In the genomic region with DNA sequence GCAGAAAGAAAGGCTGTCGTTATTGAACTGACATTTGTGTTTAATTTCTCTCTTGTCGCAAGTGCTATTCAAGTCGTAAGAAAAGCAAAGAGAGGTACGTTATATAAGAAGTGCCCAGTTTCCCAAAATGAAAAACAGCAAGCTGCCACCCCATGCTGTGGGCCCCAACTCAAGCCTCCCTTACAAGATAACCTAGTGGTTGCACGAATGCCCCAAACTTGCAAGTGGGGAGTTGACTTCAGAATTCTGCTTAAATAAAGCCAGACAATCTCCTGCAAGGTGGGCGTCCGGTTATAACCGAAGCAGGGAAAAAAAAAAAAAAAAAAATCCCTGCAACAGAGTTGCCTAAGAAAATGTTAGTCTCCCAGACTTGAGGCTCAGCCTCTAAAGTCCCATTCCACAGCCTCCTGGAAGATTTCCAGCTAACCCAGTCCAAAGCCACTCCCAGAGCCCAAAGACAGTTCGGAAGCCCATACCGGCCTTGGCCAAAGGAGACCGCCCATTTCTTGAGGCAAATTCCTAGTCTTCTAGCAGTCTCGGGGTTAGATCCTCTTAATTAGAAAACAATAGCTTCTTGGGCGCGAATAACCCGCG, we compare ENCODE assay signal across 10 mouse cellular contexts. TPM values are rescaled to one million over a fixed set of nuclear protein-coding genes. Genes with fewer than 3 reads are reported as not detected.
A peak's percentile ranks its signal among the peaks of the same experiment; 100 is the strongest.
DNase-seq lines count a peak whose midpoint lies in the region; ATAC-seq and TF ChIP-seq lines count a peak whose summit lies in the region.
"Had no signal": no experiment of that assay in that cellular context is flagged by ENCODE, and none has a peak within 500 bp of the region (broad histone marks: within the 10 kb centered on the region; RNA-seq: fewer than 3 reads in every experiment).

No protein-coding gene starts in this region.

- H3K4me1 ChIP-seq in lung, postnatal 0 days (ENCODE audit: insufficient read depth, low read depth, low read length): peaks cover 12% of the 10 kb centered on the region; the same call in 1 of the 2 replicates
- peaks cover 32% of the 10 kb centered on the region for H3K4me1 ChIP-seq in forebrain, embryonic 13.5 days
- H3K4me1 ChIP-seq in limb, embryonic 13.5 days: peaks cover 26% of the 10 kb centered on the region
- H3K4me1 ChIP-seq in stomach, embryonic 15.5 days: peaks cover 16% of the 10 kb centered on the region

- peak; percentile 52 for DNase-seq in lung, postnatal 0 days (ENCODE audit: low spot score)
- no peak for DNase-seq in lung, adult 18-20 months
- DNase-seq in left cerebral cortex, postnatal 14 days (ENCODE audit: low spot score in 2 of 2): no peak
- DNase-seq in adrenal gland, postnatal 4 days (ENCODE audit: low spot score in 2 of 2): no peak
- no peak for DNase-seq in gastrocnemius, postnatal 25 days
- DNase-seq: right cerebral cortex, postnatal 4 days had no signal

- H3K27me3 ChIP-seq in lung, postnatal 0 days (replicated peaks; ENCODE audit: insufficient read depth, low read length): peaks cover 38% of the 10 kb centered on the region
- H3K27me3 ChIP-seq in forebrain, embryonic 13.5 days: peaks cover 65% of the 10 kb centered on the region
- peaks cover 52% of the 10 kb centered on the region for H3K27me3 ChIP-seq in limb, embryonic 13.5 days
- peaks cover 43% of the 10 kb centered on the region for H3K27me3 ChIP-seq in stomach, embryonic 15.5 days (replicated peaks)

- 9% methylated on average over 16 of the region's 16 CpGs for WGBS in lung, postnatal 0 days
- WGBS in forebrain, embryonic 13.5 days: 3% methylated on average over 16 of the region's 16 CpGs
- WGBS in limb, embryonic 13.5 days: 3% methylated on average over 16 of the region's 16 CpGs
- 8% methylated on average over 16 of the region's 16 CpGs for WGBS in stomach, embryonic 15.5 days

- no peak for TF ChIP-seq CTCF in lung, postnatal 0 days (IDR thresholded peaks at IDR 0.05)

- intact Hi-C loops in left cerebral cortex, postnatal 14 days (cut with DNase I): loop anchor here (10.0 kb wide), 1 partner anchor 638 kb away; no protein-coding TSS in a partner anchor

- ATAC-seq in lung, postnatal 0 days: no peak
- ATAC-seq in forebrain, embryonic 13.5 days: no peak
- ATAC-seq in limb, embryonic 13.5 days (ENCODE audit: low FRiP score, low read depth): no peak
- no peak for ATAC-seq in stomach, embryonic 15.5 days (ENCODE audit: insufficient read depth, low FRiP score, low read depth)

- peak overlapping the region; percentile 54 for H3K4me2 ChIP-seq in lung, postnatal 0 days (replicated peaks; ENCODE audit: low read depth, low read length)
- H3K4me2 ChIP-seq in forebrain, embryonic 13.5 days: peak overlapping the region; percentile 65
- H3K4me2 ChIP-seq in limb, embryonic 13.5 days (replicated peaks): peak overlapping the region; percentile 90
- H3K4me2 ChIP-seq in stomach, embryonic 15.5 days: peak overlapping the region; percentile 90

- no peak for TF ChIP-seq EP300 in lung, postnatal 0 days (IDR thresholded peaks at IDR 0.05)

- no peak overlapping the region for H3K9ac ChIP-seq in lung, postnatal 0 days (replicated peaks; ENCODE audit: low read depth)
- peak overlapping the region; percentile 47; the same call in 1 of the 2 replicates for H3K9ac ChIP-seq in forebrain, embryonic 13.5 days
- H3K9ac ChIP-seq in limb, embryonic 13.5 days: peak overlapping the region; percentile 60
- H3K9ac ChIP-seq in stomach, embryonic 15.5 days: peak overlapping the region; percentile 22; the same call in 1 of the 2 replicates

- peak overlapping the region; percentile 26 for H3K4me3 ChIP-seq in lung, postnatal 0 days (ENCODE audit: low read depth, low read length)
- peak overlapping the region; percentile 40 for H3K4me3 ChIP-seq in forebrain, embryonic 13.5 days
- peak overlapping the region; percentile 54 for H3K4me3 ChIP-seq in limb, embryonic 13.5 days
- peak overlapping the region; percentile 43 for H3K4me3 ChIP-seq in stomach, embryonic 15.5 days (replicated peaks)

- H3K9me3 ChIP-seq in lung, postnatal 0 days (ENCODE audit: low read length): no peaks in the 10 kb centered on the region
- peaks cover 4% of the 10 kb centered on the region; the same call in 1 of the 2 replicates for H3K9me3 ChIP-seq in forebrain, embryonic 13.5 days (replicated peaks)
- peaks cover 4% of the 10 kb centered on the region; the same call in 1 of the 2 replicates for H3K9me3 ChIP-seq in limb, embryonic 13.5 days
- no peaks in the 10 kb centered on the region for H3K9me3 ChIP-seq in stomach, embryonic 15.5 days

- no peak overlapping the region for H3K27ac ChIP-seq in lung, postnatal 0 days (ENCODE audit: low read length)
- no peak overlapping the region for H3K27ac ChIP-seq in forebrain, embryonic 13.5 days
- H3K27ac ChIP-seq in limb, embryonic 13.5 days: no peak overlapping the region
- H3K27ac ChIP-seq in stomach, embryonic 15.5 days: no peak overlapping the region

- no peaks in the 10 kb centered on the region for H3K36me3 ChIP-seq in lung, postnatal 0 days (ENCODE audit: insufficient read depth, low read length)
- no peaks in the 10 kb centered on the region for H3K36me3 ChIP-seq in forebrain, embryonic 13.5 days (ENCODE audit: poor library complexity, severe bottlenecking)
- H3K36me3 ChIP-seq in limb, embryonic 13.5 days: no peaks in the 10 kb centered on the region
- no peaks in the 10 kb centered on the region for H3K36me3 ChIP-seq in stomach, embryonic 15.5 days

RNA-seq across cellular contexts. Expression of a gene that starts 8.5 kb away (rescaled TPM):
- polyA plus RNA-seq in lung, postnatal 0 days (2015; fragmentation: Nextera tagmentation; extraction: Ambion mirVana): not detected in 2 replicates
- polyA plus RNA-seq in forebrain, embryonic 13.5 days (2015; fragmentation: Nextera tagmentation; extraction: Ambion mirVana): 10.6 and 15.4 TPM in 2 replicates
- 0.87 and 1.6 TPM in 2 replicates for polyA plus RNA-seq in limb, embryonic 13.5 days (2015; fragmentation: Nextera tagmentation; extraction: Ambion mirVana)
- 0.03 TPM in 1 of 2 replicates, not detected in the other for polyA plus RNA-seq in stomach, embryonic 15.5 days (2015; fragmentation: Nextera tagmentation; extraction: Ambion mirVana)
- total RNA-seq in left cerebral cortex, postnatal 14 days (2021): 1 to 10 TPM; 3.4 to 3.8 TPM
- under 1 TPM in 1 of 2 experiments, not detected in 1; 0.20 TPM for total RNA-seq in adrenal gland, postnatal 4 days (2021)
- total RNA-seq in gastrocnemius, postnatal 25 days (2021): not detected
- total RNA-seq: heart, postnatal 36 days had no signal

RNA-seq across cellular contexts. Expression of a gene that starts 44.5 kb away (rescaled TPM):
- 30.4 and 30.6 TPM in 2 replicates for polyA plus RNA-seq in lung, postnatal 0 days (2015; fragmentation: Nextera tagmentation; extraction: Ambion mirVana)
- 104 and 115 TPM in 2 replicates for polyA plus RNA-seq in forebrain, embryonic 13.5 days (2015; fragmentation: Nextera tagmentation; extraction: Ambion mirVana)
- polyA plus RNA-seq in limb, embryonic 13.5 days (2015; fragmentation: Nextera tagmentation; extraction: Ambion mirVana): 111 and 112 TPM in 2 replicates
- 77.3 and 81.4 TPM in 2 replicates for polyA plus RNA-seq in stomach, embryonic 15.5 days (2015; fragmentation: Nextera tagmentation; extraction: Ambion mirVana)
- 100 to 1,000 TPM; 113 to 120 TPM for total RNA-seq in left cerebral cortex, postnatal 14 days (2021)
- total RNA-seq in adrenal gland, postnatal 4 days (2021): 10 to 100 TPM; 54.5 to 56.9 TPM
- total RNA-seq in gastrocnemius, postnatal 25 days (2021): 10 to 100 TPM; 66.1 to 68.9 TPM

RNA-seq across cellular contexts. Expression of a gene that starts 49.1 kb away (rescaled TPM):
- polyA plus RNA-seq in lung, postnatal 0 days (2015; fragmentation: Nextera tagmentation; extraction: Ambion mirVana): 10.9 and 12.8 TPM in 2 replicates
- 9.5 and 10.5 TPM in 2 replicates for polyA plus RNA-seq in forebrain, embryonic 13.5 days (2015; fragmentation: Nextera tagmentation; extraction: Ambion mirVana)
- 14.3 and 16.3 TPM in 2 replicates for polyA plus RNA-seq in limb, embryonic 13.5 days (2015; fragmentation: Nextera tagmentation; extraction: Ambion mirVana)
- polyA plus RNA-seq in stomach, embryonic 15.5 days (2015; fragmentation: Nextera tagmentation; extraction: Ambion mirVana): 15.0 and 15.3 TPM in 2 replicates
- 10 to 100 TPM; 13.6 to 14.4 TPM for total RNA-seq in left cerebral cortex, postnatal 14 days (2021)
- 10 to 100 TPM; 15.1 to 22.8 TPM for total RNA-seq in adrenal gland, postnatal 4 days (2021)
- total RNA-seq in gastrocnemius, postnatal 25 days (2021): 10 to 100 TPM; 30.4 to 33.6 TPM

RNA-seq across cellular contexts. Expression of a gene that starts 49.2 kb away (rescaled TPM):
- 38.9 and 39.3 TPM in 2 replicates for polyA plus RNA-seq in lung, postnatal 0 days (2015; fragmentation: Nextera tagmentation; extraction: Ambion mirVana)
- 26.9 and 30.2 TPM in 2 replicates for polyA plus RNA-seq in forebrain, embryonic 13.5 days (2015; fragmentation: Nextera tagmentation; extraction: Ambion mirVana)
- polyA plus RNA-seq in limb, embryonic 13.5 days (2015; fragmentation: Nextera tagmentation; extraction: Ambion mirVana): 28.6 and 33.3 TPM in 2 replicates
- 24.6 and 26.5 TPM in 2 replicates for polyA plus RNA-seq in stomach, embryonic 15.5 days (2015; fragmentation: Nextera tagmentation; extraction: Ambion mirVana)
- total RNA-seq in left cerebral cortex, postnatal 14 days (2021): 10 to 100 TPM; 23.0 to 23.6 TPM
- 10 to 100 TPM; 25.3 to 28.8 TPM for total RNA-seq in adrenal gland, postnatal 4 days (2021)
- total RNA-seq in gastrocnemius, postnatal 25 days (2021): 10 to 100 TPM in 1 of 2 experiments, 1 to 10 TPM in 1; 9.9 to 10.0 TPM
